Mouse (Mus musculus): ENCODE results near the gene Actrt2. TPM values are rescaled to one million over a fixed set of nuclear protein-coding genes. Genes with fewer than 3 reads are reported as not detected.

The Actrt2 gene
- total RNA-seq (2014; rRNA removed; ENCODE audit: low replicate concordance): not detected in 2 replicates
- not detected in 2 replicates for polyA plus RNA-seq (2015; fragmentation: Nextera tagmentation; extraction: Ambion mirVana)

DNA sequence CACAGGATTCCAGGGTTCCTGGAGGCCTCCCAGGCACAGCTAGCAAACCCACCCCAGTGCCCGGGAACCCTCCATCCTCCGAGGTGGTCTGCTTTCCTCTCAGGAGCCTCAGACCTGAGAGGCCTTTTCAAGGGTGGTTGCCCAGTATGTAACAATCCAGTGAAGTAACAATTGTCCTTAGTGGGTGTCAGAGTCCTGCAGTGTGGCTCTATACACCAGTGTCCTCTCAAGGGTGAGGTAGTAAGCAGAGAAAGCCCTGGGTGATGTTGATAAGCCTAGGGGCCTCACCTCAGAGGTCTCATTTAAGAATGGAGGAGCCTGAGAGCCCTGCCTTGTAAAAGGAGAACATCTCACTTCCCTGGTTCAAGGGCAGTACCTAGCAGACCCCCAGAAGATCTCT is at the start of gene Actrt2:
Gene Actrt2, minus strand, starts transcription at position 101 of the 400 bp plus-strand sequence.
- H3K4me1 ChIP-seq (ENCODE audit: control insufficient read depth, insufficient read depth): no peaks in the 10 kb centered on the region
- 76% methylated on average over 2 of the region's 2 CpGs for WGBS
- H3K27me3 ChIP-seq (ENCODE audit: control insufficient read depth, insufficient read depth, low read length): 0 out of 2 replicates have a peak, but pooled peaks cover 6% of the 10 kb centered on the region
- no peak for TF ChIP-seq EP300 (IDR thresholded peaks at IDR 0.05; ENCODE audit: low read depth)
- TF ChIP-seq CTCF (IDR thresholded peaks at IDR 0.05; ENCODE audit: low read depth): no peak
- H3K4me2 ChIP-seq (ENCODE audit: low read depth, low read length): no peak within 1 kb of the TSS
- no peak within 1 kb of the TSS for H3K9ac ChIP-seq (replicated peaks; ENCODE audit: low read depth, low read length)
- H3K27ac ChIP-seq (ENCODE audit: low read depth): no peak within 1 kb of the TSS
- no peak for DNase-seq (ENCODE audit: low spot score)
- no peaks in the 10 kb centered on the region for H3K36me3 ChIP-seq (replicated peaks; ENCODE audit: control insufficient read depth, insufficient read depth, low read length)
- no peaks in the 10 kb centered on the region for H3K9me3 ChIP-seq (replicated peaks; ENCODE audit: control insufficient read depth, low read length)
- no peak within 1 kb of the TSS for H3K4me3 ChIP-seq (ENCODE audit: low read depth, low read length)
- ATAC-seq (ENCODE audit: insufficient read depth, low read depth): no peak

DNA sequence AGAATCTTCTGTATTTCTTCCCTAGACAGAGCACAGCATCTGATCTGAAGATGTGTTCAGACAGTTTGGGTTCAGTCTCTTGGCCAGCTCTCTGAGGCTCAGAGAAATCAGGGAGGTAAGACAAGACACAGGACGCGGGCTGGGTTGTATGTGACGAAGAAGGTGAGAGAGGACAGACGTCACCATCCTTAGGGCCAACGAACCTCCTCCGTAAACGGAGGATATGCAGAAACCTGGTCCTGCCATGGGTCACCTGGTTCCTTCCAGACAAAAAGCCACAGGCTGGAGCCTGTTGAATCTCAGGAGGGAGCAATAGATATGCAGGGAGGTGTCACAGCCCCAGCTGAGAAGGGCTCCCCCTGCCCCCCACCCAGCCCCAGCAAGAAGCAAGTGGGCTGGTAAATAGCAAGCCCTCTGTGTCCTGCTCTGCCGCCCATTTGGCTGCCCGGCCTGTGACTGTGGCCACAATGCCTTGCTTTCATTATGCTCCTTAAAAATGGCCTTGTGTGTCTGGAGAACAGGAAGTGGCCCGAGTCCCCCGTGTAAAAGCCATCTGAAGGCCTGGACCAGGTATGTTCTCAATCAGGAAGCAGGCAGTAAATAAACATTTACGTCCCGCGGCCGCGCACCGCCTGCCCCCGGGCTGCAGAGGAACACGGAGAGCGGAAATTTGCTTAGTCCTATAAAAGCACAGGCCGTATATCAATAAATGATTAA is 41.9 kb upstream of the Actrt2 start:
- H3K4me3 ChIP-seq (ENCODE audit: low read depth, low read length): no peak overlapping the region
- no peak overlapping the region for H3K4me2 ChIP-seq (ENCODE audit: low read depth, low read length)
- WGBS: 74% methylated on average over 21 of the region's 21 CpGs
- no peaks in the 10 kb centered on the region for H3K36me3 ChIP-seq (replicated peaks; ENCODE audit: control insufficient read depth, insufficient read depth, low read length)
- no peaks in the 10 kb centered on the region for H3K9me3 ChIP-seq (replicated peaks; ENCODE audit: control insufficient read depth, low read length)
- ATAC-seq (ENCODE audit: insufficient read depth, low read depth) (no peak), DNase-seq (ENCODE audit: low spot score) (no peak)
- TF ChIP-seq EP300 (IDR thresholded peaks at IDR 0.05; ENCODE audit: low read depth) (no peak), CTCF (IDR thresholded peaks at IDR 0.05; ENCODE audit: low read depth) (no peak)
- H3K27ac ChIP-seq (ENCODE audit: low read depth): no peak overlapping the region
- no peak overlapping the region for H3K9ac ChIP-seq (replicated peaks; ENCODE audit: low read depth, low read length)
- no peaks in the 10 kb centered on the region for H3K4me1 ChIP-seq (ENCODE audit: control insufficient read depth, insufficient read depth)
- H3K27me3 ChIP-seq (ENCODE audit: control insufficient read depth, insufficient read depth, low read length): peaks cover 4% of the 10 kb centered on the region; the same call in 1 of the 2 replicates

DNA sequence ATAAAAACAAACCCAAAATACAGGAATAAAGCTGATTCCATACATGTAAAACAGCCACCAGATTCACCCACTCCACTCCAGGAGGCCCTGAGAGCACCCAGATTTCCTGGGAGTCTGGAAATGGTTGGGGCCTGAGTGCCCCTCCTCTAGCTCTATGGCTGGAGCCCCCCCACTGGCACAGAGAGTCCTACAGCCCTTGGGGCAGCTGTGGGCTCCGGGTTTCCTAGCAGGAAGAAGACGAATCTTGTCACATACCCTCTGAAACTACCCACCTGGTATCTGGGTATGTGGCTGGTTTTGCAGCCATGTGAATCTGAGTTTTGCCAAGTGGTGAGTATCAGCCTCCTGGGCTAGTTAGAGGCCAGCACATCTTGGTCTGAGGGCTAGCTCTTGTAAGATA is 41.1 kb upstream of the Actrt2 start:
- H3K4me2 ChIP-seq (ENCODE audit: low read depth, low read length): no peak overlapping the region
- ATAC-seq (ENCODE audit: insufficient read depth, low read depth) (no peak), DNase-seq (ENCODE audit: low spot score) (no peak)
- no peak overlapping the region for H3K27ac ChIP-seq (ENCODE audit: low read depth)
- no peak overlapping the region for H3K4me3 ChIP-seq (ENCODE audit: low read depth, low read length)
- TF ChIP-seq CTCF (IDR thresholded peaks at IDR 0.05; ENCODE audit: low read depth) (no peak), EP300 (IDR thresholded peaks at IDR 0.05; ENCODE audit: low read depth) (no peak)
- WGBS: 54% methylated on average over 2 of the region's 2 CpGs
- peaks cover 4% of the 10 kb centered on the region; the same call in 1 of the 2 replicates for H3K27me3 ChIP-seq (ENCODE audit: control insufficient read depth, insufficient read depth, low read length)
- no peak overlapping the region for H3K9ac ChIP-seq (replicated peaks; ENCODE audit: low read depth, low read length)
- no peaks in the 10 kb centered on the region for H3K4me1 ChIP-seq (ENCODE audit: control insufficient read depth, insufficient read depth)
- no peaks in the 10 kb centered on the region for H3K36me3 ChIP-seq (replicated peaks; ENCODE audit: control insufficient read depth, insufficient read depth, low read length)
- no peaks in the 10 kb centered on the region for H3K9me3 ChIP-seq (replicated peaks; ENCODE audit: control insufficient read depth, low read length)

DNA sequence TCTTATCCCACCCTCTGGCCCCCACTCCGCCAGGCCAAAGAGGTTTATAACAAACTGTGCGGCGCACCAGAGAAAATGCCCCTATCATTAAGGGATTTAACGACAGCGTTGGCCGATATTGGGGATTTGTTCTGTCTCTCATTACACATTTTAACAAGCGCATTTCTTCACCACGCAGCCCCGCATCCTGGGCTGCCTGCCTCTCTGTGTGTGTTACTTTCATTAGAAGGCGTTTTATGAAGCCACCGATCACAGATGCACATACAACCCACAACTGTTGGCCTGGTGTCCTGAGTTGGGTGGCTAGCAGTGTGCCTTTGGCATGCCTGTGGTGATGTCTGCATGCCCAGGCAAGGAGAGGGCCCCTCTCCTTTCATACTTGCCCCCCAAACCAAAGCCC is 40.6 kb upstream of the Actrt2 start:
- DNase-seq (ENCODE audit: low spot score) (no peak), ATAC-seq (ENCODE audit: insufficient read depth, low read depth) (no peak)
- Histone ChIP-seq H3K4me2 (ENCODE audit: low read depth, low read length) (no peak overlapping the region), H3K9me3 (replicated peaks; ENCODE audit: control insufficient read depth, low read length) (no peaks in the 10 kb centered on the region), H3K4me3 (ENCODE audit: low read depth, low read length) (no peak overlapping the region), H3K27me3 (ENCODE audit: control insufficient read depth, insufficient read depth, low read length) (peaks cover 4% of the 10 kb centered on the region; the same call in 1 of the 2 replicates), H3K4me1 (ENCODE audit: control insufficient read depth, insufficient read depth) (no peaks in the 10 kb centered on the region), H3K9ac (replicated peaks; ENCODE audit: low read depth, low read length) (no peak overlapping the region), H3K36me3 (replicated peaks; ENCODE audit: control insufficient read depth, insufficient read depth, low read length) (no peaks in the 10 kb centered on the region), H3K27ac (ENCODE audit: low read depth) (no peak overlapping the region)
- WGBS: 92% methylated on average over 11 of the region's 11 CpGs
- TF ChIP-seq EP300 (IDR thresholded peaks at IDR 0.05; ENCODE audit: low read depth): no peak
- TF ChIP-seq CTCF (IDR thresholded peaks at IDR 0.05; ENCODE audit: low read depth): no peak

DNA sequence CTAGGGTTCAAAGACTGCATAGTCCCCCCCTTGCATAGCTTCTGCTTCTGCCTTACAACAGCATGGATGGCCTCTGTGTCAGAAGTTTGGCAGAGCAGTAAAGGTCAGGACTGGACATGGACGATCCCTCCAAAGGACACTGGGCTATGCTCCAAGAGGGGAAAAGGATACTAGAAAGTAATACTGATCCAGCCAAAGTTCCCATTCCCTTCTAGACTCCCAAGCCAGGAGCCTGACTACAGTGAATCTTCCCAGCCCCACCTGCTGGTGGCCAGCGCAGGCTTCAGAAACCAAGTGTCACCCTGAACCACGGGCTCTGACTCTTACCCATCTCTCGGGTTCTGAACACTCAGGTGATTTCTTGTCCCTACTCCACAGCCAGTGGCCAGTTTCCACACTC is 39.9 kb upstream of the Actrt2 start:
- WGBS: 61% methylated on average over 4 of the region's 4 CpGs
- Histone ChIP-seq H3K4me3 (ENCODE audit: low read depth, low read length) (no peak overlapping the region), H3K27me3 (ENCODE audit: control insufficient read depth, insufficient read depth, low read length) (peaks cover 4% of the 10 kb centered on the region; the same call in 1 of the 2 replicates), H3K9ac (replicated peaks; ENCODE audit: low read depth, low read length) (no peak overlapping the region), H3K27ac (ENCODE audit: low read depth) (no peak overlapping the region), H3K4me1 (ENCODE audit: control insufficient read depth, insufficient read depth) (no peaks in the 10 kb centered on the region), H3K9me3 (replicated peaks; ENCODE audit: control insufficient read depth, low read length) (no peaks in the 10 kb centered on the region), H3K36me3 (replicated peaks; ENCODE audit: control insufficient read depth, insufficient read depth, low read length) (no peaks in the 10 kb centered on the region), H3K4me2 (ENCODE audit: low read depth, low read length) (no peak overlapping the region)
- DNase-seq (ENCODE audit: low spot score) (no peak), ATAC-seq (ENCODE audit: insufficient read depth, low read depth) (no peak)
- TF ChIP-seq EP300 (IDR thresholded peaks at IDR 0.05; ENCODE audit: low read depth) (no peak), CTCF (IDR thresholded peaks at IDR 0.05; ENCODE audit: low read depth) (no peak)
